Mouse (Mus musculus) forebrain, embryonic 10.5 days (tissue): Measurements from ENCODE around the gene Rap1gap. TPM values are rescaled to one million over a fixed set of nuclear protein-coding genes. Genes with fewer than 3 reads are reported as not detected.
A peak's percentile ranks its signal among the peaks of the same experiment; 100 is the strongest.

Source experiments
- DNase-seq: peaks from one replicate; pipeline ENCODE4 v3.0.0-alpha.2; 2017; ENCODE audit warnings: low spot score; ENCODE audit errors: extremely low spot score
- H3K27ac ChIP-seq: fragments of 300-500 bp; sonication (generic); 2 replicates; pipeline ENCODE4 v1.5.1; 2016; ENCODE audit warnings: mild to moderate bottlenecking
- H3K27me3 ChIP-seq: fragments of 300-500 bp; sonication (generic); 2 replicates; pipeline ENCODE4 v1.6.1; 2016; ENCODE audit warnings: mild to moderate bottlenecking; ENCODE audit not compliant: poor library complexity, severe bottlenecking
- H3K36me3 ChIP-seq: fragments of 300-500 bp; sonication (generic); replicated peaks from 2 replicates; pipeline ENCODE4 v1.6.1; 2016; ENCODE audit warnings: mild to moderate bottlenecking, moderate library complexity
- H3K4me1 ChIP-seq: fragments of 300-500 bp; sonication (generic); 2 replicates; pipeline ENCODE4 v1.6.1; 2016
- H3K4me3 ChIP-seq: fragments of 300-500 bp; sonication (generic); 2 replicates; pipeline ENCODE4 v1.5.1; 2016; ENCODE audit warnings: mild to moderate bottlenecking, moderate library complexity
- H3K9me3 ChIP-seq: fragments of 300-500 bp; sonication (generic); 2 replicates; pipeline ENCODE4 v1.6.1; 2016; ENCODE audit warnings: mild to moderate bottlenecking, moderate library complexity
- WGBS: fragments of 180-500 bp; shearing (Covaris S2); methylation state at CpG from one replicate; pipeline ENCODE4 v1.1.7; 2016; 5-methylcytosine and 5-hydroxymethylcytosine counted together
- polyA plus RNA-seq: library from polyadenylated mRNA; unstranded; fragments of >200 nt; fragmentation: Nextera tagmentation; extraction: Ambion mirVana; gene quantifications from 2 replicates; pipeline ENCODE4 v1.2.1, GENCODE M21; 2016

Gene Rap1gap
- polyA plus RNA-seq, 1 experiment from 2014 or later: 4.0 TPM

GRCm38 (mm10) chr4:137647648-137648047 is 16.9 kb upstream of the Rap1gap start:
- no peak overlapping the region for H3K4me3 ChIP-seq
- 89% methylated on average over 6 of the region's 6 CpGs for WGBS
- H3K27me3 ChIP-seq: no peaks in the 10 kb centered on the region
- no peak overlapping the region for H3K27ac ChIP-seq
- H3K36me3 ChIP-seq: peaks cover 98% of the 10 kb centered on the region
- H3K9me3 ChIP-seq: no peaks in the 10 kb centered on the region
- DNase-seq: no peak
- peaks cover 17% of the 10 kb centered on the region for H3K4me1 ChIP-seq

- WGBS: 94% methylated on average over 9 of the region's 9 CpGs
- H3K27me3 ChIP-seq: no peaks in the 10 kb centered on the region
- no peaks in the 10 kb centered on the region for H3K9me3 ChIP-seq
- H3K27ac ChIP-seq: no peak overlapping the region
- peaks cover 11% of the 10 kb centered on the region for H3K4me1 ChIP-seq
- no peak for DNase-seq
- peaks cover 99% of the 10 kb centered on the region for H3K36me3 ChIP-seq
- H3K4me3 ChIP-seq: no peak overlapping the region
These were observed 16.3 kb upstream of the Rap1gap start for GRCm38 (mm10) chr4:137648230-137648629.

GRCm38 (mm10) chr4:137650912-137651311 is 13.6 kb upstream of the Rap1gap start:
- WGBS: 85% methylated on average over 5 of the region's 5 CpGs
- no peaks in the 10 kb centered on the region for H3K27me3 ChIP-seq

GRCm38 (mm10) chr4:137652835-137653346 is 11.6 kb upstream of the Rap1gap start:
- DNase-seq: no peak
- Histone ChIP-seq H3K36me3 (peaks cover 100% of the 10 kb centered on the region), H3K4me3 (no peak overlapping the region), H3K27me3 (no peaks in the 10 kb centered on the region), H3K4me1 (peaks cover 11% of the 10 kb centered on the region), H3K27ac (no peak overlapping the region), H3K9me3 (no peaks in the 10 kb centered on the region)
- 98% methylated on average over 5 of the region's 5 CpGs for WGBS

More at GRCm38 (mm10) chr4:137650912-137651311, 13.6 kb upstream of the Rap1gap start:
- no peak for DNase-seq
- H3K9me3 ChIP-seq: no peaks in the 10 kb centered on the region
- H3K27ac ChIP-seq: no peak overlapping the region
- H3K4me1 ChIP-seq: peaks cover 11% of the 10 kb centered on the region
- H3K36me3 ChIP-seq: peaks cover 99% of the 10 kb centered on the region
- no peak overlapping the region for H3K4me3 ChIP-seq

- 90% methylated on average over 18 of the region's 18 CpGs for WGBS
- Histone ChIP-seq H3K4me1 (peaks cover 26% of the 10 kb centered on the region), H3K27ac (no peak overlapping the region)
These were observed 9.1 kb upstream of the Rap1gap start for GRCm38 (mm10) chr4:137655241-137656031.

GRCm38 (mm10) chr4:137657674-137658073 is 6.9 kb upstream of the Rap1gap start:
- Histone ChIP-seq H3K27me3 (no peaks in the 10 kb centered on the region; the same call in 1 of the 2 replicates), H3K36me3 (peaks cover 61% of the 10 kb centered on the region), H3K4me3 (no peak overlapping the region), H3K9me3 (no peaks in the 10 kb centered on the region), H3K4me1 (peaks cover 35% of the 10 kb centered on the region), H3K27ac (no peak overlapping the region)
- DNase-seq: no peak
- WGBS: 88% methylated on average over 8 of the region's 8 CpGs

More at GRCm38 (mm10) chr4:137655241-137656031, 9.1 kb upstream of the Rap1gap start:
- Histone ChIP-seq H3K27me3 (no peaks in the 10 kb centered on the region), H3K4me3 (no peak overlapping the region), H3K36me3 (peaks cover 83% of the 10 kb centered on the region), H3K9me3 (no peaks in the 10 kb centered on the region)
- DNase-seq: no peak

GRCm38 (mm10) chr4:137659541-137659940 is 5.0 kb upstream of the Rap1gap start:
- peaks cover 16% of the 10 kb centered on the region for H3K27me3 ChIP-seq
- H3K4me1 ChIP-seq: peaks cover 42% of the 10 kb centered on the region
- DNase-seq: no peak
- H3K36me3 ChIP-seq: peaks cover 42% of the 10 kb centered on the region
- no peak overlapping the region for H3K4me3 ChIP-seq
- H3K9me3 ChIP-seq: no peaks in the 10 kb centered on the region
- 70% methylated on average over 4 of the region's 4 CpGs for WGBS
- H3K27ac ChIP-seq: no peak overlapping the region

- no peak overlapping the region for H3K4me3 ChIP-seq
- DNase-seq: no peak
- H3K36me3 ChIP-seq: peaks cover 32% of the 10 kb centered on the region
- H3K9me3 ChIP-seq: no peaks in the 10 kb centered on the region
- 77% methylated on average over 10 of the region's 10 CpGs for WGBS
- peaks cover 49% of the 10 kb centered on the region for H3K4me1 ChIP-seq
- H3K27me3 ChIP-seq: peaks cover 25% of the 10 kb centered on the region
- H3K27ac ChIP-seq: peak overlapping the region; percentile 68
These were observed 4.0 kb upstream of the Rap1gap start for GRCm38 (mm10) chr4:137660364-137661077.

GRCm38 (mm10) chr4:137661078-137661450 is 3.5 kb upstream of the Rap1gap start:
- Histone ChIP-seq H3K27ac (peak overlapping the region; percentile 68), H3K27me3 (peaks cover 31% of the 10 kb centered on the region), H3K4me3 (no peak overlapping the region), H3K36me3 (peaks cover 27% of the 10 kb centered on the region), H3K4me1 (peaks cover 47% of the 10 kb centered on the region), H3K9me3 (no peaks in the 10 kb centered on the region)
- no peak for DNase-seq
- 55% methylated on average over 2 of the region's 2 CpGs for WGBS

GRCm38 (mm10) chr4:137661547-137661946 is 3.0 kb upstream of the Rap1gap start:
- DNase-seq: no peak
- H3K27ac ChIP-seq: peak overlapping the region; percentile 73; the same call in 1 of the 2 replicates
- peaks cover 22% of the 10 kb centered on the region for H3K36me3 ChIP-seq
- H3K27me3 ChIP-seq: peaks cover 36% of the 10 kb centered on the region
- 67% methylated on average over 6 of the region's 6 CpGs for WGBS
- peaks cover 49% of the 10 kb centered on the region for H3K4me1 ChIP-seq
- no peaks in the 10 kb centered on the region for H3K9me3 ChIP-seq
- H3K4me3 ChIP-seq: no peak overlapping the region

- Histone ChIP-seq H3K9me3 (no peaks in the 10 kb centered on the region), H3K4me3 (no peak overlapping the region), H3K27ac (no peak overlapping the region), H3K4me1 (peaks cover 63% of the 10 kb centered on the region), H3K36me3 (0 out of 2 replicates have a peak, but pooled peaks cover 4% of the 10 kb centered on the region), H3K27me3 (peaks cover 54% of the 10 kb centered on the region)
- DNase-seq: no peak
- WGBS: 93% methylated on average over 4 of the region's 4 CpGs
These were observed 1.0 kb upstream of the Rap1gap start for GRCm38 (mm10) chr4:137663491-137663890.

GRCm38 (mm10) chr4:137664980-137665675 is 602 bp downstream of the Rap1gap start:
- WGBS: 15% methylated on average over 15 of the region's 15 CpGs
- DNase-seq: no peak
- H3K27me3 ChIP-seq: peaks cover 54% of the 10 kb centered on the region

More at GRCm38 (mm10) chr4:137664980-137665675, 602 bp downstream of the Rap1gap start:
- Histone ChIP-seq H3K4me1 (peaks cover 50% of the 10 kb centered on the region), H3K27ac (peak overlapping the region; percentile 81), H3K4me3 (peak overlapping the region; percentile 76), H3K36me3 (no peaks in the 10 kb centered on the region), H3K9me3 (no peaks in the 10 kb centered on the region)
